Mouse (Mus musculus) embryonic fibroblast, embryonic 13.5 days (primary cell): Measurements from ENCODE around the gene Crtc3. TPM values are rescaled to one million over a fixed set of nuclear protein-coding genes. Genes with fewer than 3 reads are reported as not detected.

Experiments
- H3K27ac ChIP-seq: 2 replicates; pipeline ENCODE4 v1.5.1; 2012; ENCODE audit warnings: low read length, control low read depth, inconsistent platforms; ENCODE audit not compliant: insufficient read depth
- H3K4me1 ChIP-seq: 2 replicates; pipeline ENCODE4 v1.6.1; 2011; ENCODE audit warnings: low read length; ENCODE audit not compliant: control insufficient read depth, insufficient read depth
- H3K4me3 ChIP-seq: 2 replicates; pipeline ENCODE4 v1.5.1; 2011; ENCODE audit warnings: mild to moderate bottlenecking, control low read depth, low read length; ENCODE audit not compliant: insufficient read depth
- CTCF ChIP-seq: IDR thresholded peaks from 2 replicates; pipeline ENCODE4 v1.5.1; 2011; ENCODE audit warnings: mild to moderate bottlenecking, control low read depth, low read length, moderate library complexity, borderline replicate concordance; ENCODE audit not compliant: insufficient read depth
- POLR2A ChIP-seq: IDR thresholded peaks from 2 replicates; pipeline ENCODE4 v1.6.1; 2011; ENCODE audit warnings: low read depth, mild to moderate bottlenecking, control low read depth, low read length, moderate library complexity
- polyA plus RNA-seq: library from polyadenylated mRNA; stranded (reverse); fragments of >200 nt; gene quantifications from 2 replicates; pipeline ENCODE4 v1.2.4, GENCODE M21; 2011; ENCODE audit warnings: low read depth; ENCODE audit not compliant: missing spikeins, insufficient read length

The Crtc3 gene
- polyA plus RNA-seq, 1 experiment, result 27.7 TPM

DNA sequence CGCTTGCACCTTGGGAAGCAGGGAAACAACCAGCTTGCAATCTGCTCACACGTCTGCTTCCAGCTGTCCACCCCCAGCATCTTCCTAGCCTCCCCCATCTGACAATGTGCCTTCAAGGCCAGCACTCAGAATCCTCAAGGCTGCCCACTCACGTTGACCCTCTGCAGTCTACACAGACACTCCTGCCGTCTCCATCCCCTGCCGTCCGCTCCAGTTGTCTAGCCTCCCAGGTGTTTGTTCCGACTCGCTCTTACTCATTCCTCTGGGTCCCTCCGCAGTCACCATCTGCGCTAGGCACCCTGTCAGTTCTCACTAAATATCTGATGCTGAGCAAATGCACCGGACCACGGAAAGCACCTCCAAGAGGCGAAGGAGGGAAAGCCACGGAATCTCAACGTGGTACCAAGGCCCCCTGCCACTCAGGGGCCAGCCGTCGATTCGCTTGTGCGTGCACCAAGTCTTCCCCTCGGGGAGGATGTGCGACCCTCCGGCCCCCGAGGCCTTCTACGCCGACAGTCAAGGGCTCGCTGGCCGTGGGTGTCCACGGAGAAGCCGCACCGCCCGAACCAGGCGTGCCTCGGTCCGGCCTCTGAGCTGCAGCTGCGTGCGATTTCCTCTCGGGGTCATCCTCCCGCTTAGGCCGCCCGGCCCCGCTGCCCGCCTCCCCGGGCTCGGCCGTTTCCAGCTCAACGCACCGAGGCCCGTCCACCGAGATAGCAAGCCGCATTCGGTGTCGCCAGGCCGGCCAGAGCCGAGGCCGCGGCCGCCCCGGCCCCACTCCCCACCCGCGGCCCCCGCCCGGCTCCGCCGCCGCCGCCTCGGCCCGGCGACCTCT lies 739 bp downstream of the Crtc3 start:
- Histone ChIP-seq H3K4me1 (peaks cover 5% of the 10 kb centered on the region; the same call in 1 of the 2 replicates), H3K27ac (peak overlapping the region; percentile 94), H3K4me3 (peak overlapping the region; percentile 90)
- TF ChIP-seq POLR2A, result peak; percentile 36; the same call in 1 of the 2 replicates
- TF ChIP-seq CTCF, result no peak

DNA sequence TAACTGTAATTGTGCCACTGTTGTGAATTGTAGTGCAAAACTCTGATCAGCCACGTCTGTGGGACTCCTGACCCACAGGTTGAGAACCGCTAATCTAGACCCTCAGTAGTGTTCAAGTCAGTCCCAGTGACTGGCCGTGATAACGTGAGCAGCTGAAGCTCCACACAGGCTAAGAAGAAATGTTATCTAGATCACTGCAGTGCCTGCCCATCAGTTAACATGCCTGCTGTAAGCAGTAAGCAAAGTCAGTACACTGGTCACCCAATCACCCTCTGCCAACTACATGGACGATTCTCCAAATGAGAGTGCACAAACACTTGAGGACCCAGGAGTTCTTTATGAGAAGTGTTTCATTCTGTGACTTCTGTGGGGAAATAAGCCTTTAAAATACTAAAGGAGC lies 3.0 kb downstream of the Crtc3 start:
- TF ChIP-seq POLR2A, result no peak
- TF ChIP-seq CTCF, result no peak
- Histone ChIP-seq H3K4me1 (peaks cover 5% of the 10 kb centered on the region; the same call in 1 of the 2 replicates), H3K4me3 (no peak overlapping the region), H3K27ac (no peak overlapping the region)

DNA sequence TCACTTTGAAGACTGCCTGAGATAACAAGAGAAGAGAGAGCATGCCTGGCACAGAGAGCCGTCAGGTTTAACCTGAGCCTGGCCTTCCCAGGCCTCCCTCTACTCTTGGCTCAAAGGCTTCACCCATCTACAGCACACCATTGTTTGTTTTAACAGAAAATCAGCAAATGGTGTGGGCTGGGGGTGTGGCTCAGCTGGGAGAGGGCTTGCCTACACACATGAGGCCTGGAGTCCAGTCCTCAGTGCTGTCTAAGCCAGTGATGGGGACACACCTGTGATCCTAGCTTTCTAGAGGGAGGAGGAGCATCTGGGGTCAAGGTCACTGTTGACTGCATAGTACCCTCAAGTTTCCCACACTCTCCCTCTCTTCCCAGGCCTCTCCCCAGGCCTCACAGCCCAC lies 6.0 kb downstream of the Crtc3 start:
- H3K4me1 ChIP-seq, result peaks cover 3% of the 10 kb centered on the region; the same call in 1 of the 2 replicates
- no peak overlapping the region for H3K27ac ChIP-seq
- H3K4me3 ChIP-seq, result no peak overlapping the region
- no peak for TF ChIP-seq CTCF
- TF ChIP-seq POLR2A, result no peak

DNA sequence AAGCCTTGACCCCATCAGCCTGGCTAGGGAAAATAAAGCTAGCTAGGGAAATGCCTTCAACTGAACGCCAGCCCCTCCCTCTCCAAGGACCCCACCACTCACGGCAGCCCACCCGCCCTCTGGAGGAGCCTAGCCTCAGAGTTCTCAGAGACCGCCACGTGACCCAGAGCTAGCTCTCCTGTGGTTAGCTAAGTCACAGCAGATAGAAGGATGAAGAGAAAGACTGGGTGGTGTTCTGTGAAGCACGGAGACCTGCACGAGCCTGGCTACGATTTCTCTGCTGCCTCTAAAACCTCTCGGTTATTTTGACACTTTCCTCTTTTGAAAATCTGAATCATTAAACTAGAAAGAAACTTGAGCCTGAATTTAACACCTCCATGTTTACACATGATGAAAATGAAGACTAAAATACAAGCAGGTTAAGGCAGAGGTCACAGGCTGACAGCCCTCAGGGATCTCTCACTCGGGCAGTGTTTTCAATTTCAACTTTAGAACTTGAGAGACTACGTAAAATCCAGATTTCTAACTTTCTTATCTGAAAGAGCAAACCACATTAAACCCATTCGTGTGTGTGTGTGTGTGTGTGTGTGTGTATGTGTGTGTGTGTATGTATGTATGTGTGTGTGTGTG lies 8.3 kb downstream of the Crtc3 start:
- H3K27ac ChIP-seq, result no peak overlapping the region
- TF ChIP-seq POLR2A (no peak), CTCF (no peak)
- no peaks in the 10 kb centered on the region; the same call in 1 of the 2 replicates for H3K4me1 ChIP-seq
- no peak overlapping the region for H3K4me3 ChIP-seq

DNA sequence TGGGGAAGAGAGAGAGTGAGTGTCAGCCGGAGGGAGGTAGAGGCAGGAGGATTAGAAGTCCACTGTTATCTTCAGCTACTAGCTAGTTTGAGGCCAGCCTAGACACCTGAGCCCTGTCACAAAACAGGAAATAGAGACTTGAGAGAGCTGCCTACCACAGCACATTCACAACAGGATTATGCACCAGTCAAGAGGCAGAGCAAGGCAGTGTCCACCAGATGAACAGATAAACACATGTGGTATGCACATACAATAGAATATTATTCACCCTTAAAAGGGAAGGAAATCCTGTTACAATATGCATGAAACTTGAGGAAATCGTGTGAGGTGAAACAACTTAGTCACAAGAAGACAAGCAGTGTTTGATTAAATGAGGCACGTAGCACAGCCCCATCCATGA lies 16.4 kb downstream of the Crtc3 start:
- Histone ChIP-seq H3K4me3 (no peak overlapping the region), H3K4me1 (peaks cover 8% of the 10 kb centered on the region), H3K27ac (no peak overlapping the region)
- TF ChIP-seq CTCF (no peak), POLR2A (no peak)

DNA sequence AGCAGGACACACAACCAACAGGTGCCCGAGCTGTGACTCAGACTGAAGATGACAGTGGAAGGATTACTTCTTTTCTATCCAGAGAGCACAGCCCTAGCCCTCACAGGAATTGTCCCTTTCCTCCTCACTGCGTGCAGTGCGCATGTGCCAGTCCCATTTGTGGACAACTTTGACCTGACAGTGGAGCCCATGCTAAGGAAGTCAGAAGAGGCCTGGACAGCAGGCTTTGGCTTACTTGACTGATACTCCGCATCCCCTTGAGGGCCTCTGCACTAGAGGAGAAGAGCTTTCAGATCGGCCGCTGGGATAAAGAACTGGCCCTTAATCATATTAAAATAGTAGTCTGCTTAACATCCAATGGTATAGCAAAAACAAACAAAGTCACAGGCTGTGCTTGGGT lies 17.8 kb downstream of the Crtc3 start:
- Histone ChIP-seq H3K4me1 (peaks cover 14% of the 10 kb centered on the region), H3K4me3 (no peak overlapping the region), H3K27ac (no peak overlapping the region)
- no peak for TF ChIP-seq POLR2A
- TF ChIP-seq CTCF, result no peak

DNA sequence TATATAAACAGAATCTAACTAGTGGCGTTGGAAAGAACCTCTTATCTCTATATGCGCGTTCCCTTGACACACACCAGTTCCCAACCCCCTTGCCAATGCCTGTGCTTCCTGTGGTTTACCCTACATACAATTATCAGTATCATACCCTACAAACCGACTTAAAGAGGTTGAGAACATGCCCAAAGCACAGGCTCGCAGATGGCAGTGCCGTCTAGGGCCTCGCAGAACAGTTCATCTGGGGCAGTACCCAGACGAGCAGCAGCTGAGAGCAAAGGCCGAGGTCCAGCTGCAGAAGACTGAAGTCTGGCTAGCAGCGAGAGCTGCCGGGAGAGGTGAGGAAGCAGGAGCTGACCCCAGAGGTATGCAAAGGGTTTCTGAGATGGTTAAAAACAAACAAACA lies 21.5 kb downstream of the Crtc3 start:
- Histone ChIP-seq H3K4me3 (no peak overlapping the region), H3K4me1 (peaks cover 14% of the 10 kb centered on the region), H3K27ac (peak overlapping the region; percentile 83)
- TF ChIP-seq CTCF (no peak), POLR2A (no peak)

DNA sequence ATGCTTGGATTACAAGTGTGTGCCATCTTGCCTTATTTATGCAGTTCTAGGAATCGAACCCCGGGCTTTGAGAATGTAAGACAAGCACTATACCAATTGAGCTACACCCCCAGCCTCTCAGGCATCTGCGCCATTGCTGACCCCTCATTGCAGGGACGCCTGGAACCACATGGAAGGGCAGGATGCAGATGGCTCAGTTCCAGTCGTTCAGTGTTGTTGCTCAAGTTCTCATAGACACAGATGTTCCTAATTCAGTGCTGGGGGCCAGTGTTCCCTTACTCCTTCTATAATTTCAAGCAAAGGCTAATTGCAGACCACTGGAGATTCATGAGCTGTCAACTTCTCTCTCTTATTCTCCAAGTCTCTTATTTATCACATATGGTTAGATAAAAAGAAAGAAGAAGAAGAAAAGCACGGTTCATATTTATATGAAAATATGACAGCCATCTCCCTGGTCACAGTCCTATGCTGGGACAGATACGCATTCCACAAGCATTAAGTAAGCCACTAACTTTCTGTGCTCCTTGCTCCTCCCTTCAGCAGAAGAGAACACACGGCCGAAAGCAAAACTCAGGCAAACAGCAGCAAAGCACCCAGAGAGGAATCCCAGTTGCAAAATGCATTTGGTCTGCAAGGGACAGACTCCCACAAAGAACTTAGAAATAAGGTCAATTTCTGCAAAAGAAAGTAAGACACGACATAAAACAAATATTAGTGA lies 22.3 kb downstream of the Crtc3 start:
- Histone ChIP-seq H3K4me3 (no peak overlapping the region), H3K27ac (peak overlapping the region; percentile 83), H3K4me1 (peaks cover 14% of the 10 kb centered on the region)
- TF ChIP-seq CTCF, result no peak
- no peak for TF ChIP-seq POLR2A

DNA sequence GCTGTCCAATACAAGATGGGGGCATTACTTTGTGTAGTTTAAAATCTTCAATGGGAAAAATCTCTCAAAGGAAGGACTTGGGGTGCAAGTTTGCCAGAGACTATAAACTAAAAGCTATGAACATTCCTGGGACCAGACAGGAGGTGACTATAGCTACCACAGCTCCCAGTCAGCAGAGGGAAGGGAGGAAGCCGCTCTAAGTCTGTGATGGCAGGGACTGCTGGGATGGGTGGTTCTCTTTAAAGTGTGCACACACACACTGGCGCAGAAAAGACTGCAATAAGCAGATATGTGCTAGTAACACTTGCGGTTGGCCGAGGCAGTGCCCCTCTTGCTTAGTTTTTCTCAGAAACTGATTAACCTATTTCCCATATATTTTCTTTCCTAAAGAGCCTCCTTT lies 27.6 kb downstream of the Crtc3 start:
- Histone ChIP-seq H3K4me3 (no peak overlapping the region), H3K4me1 (peaks cover 3% of the 10 kb centered on the region), H3K27ac (no peak overlapping the region)
- TF ChIP-seq POLR2A (no peak), CTCF (no peak)
